Mouse (Mus musculus) limb, embryonic 10.5 days (tissue): Measurements from ENCODE around the gene Sept8. TPM values are rescaled to one million over a fixed set of nuclear protein-coding genes. Genes with fewer than 3 reads are reported as not detected.

Experiments used
- DNase-seq: peaks from one replicate; pipeline ENCODE4 v3.0.0-alpha.2; 2017; ENCODE audit warnings: low spot score
- H3K27ac ChIP-seq: fragments of 300-500 bp; sonication (generic); 2 replicates; pipeline ENCODE4 v1.5.1; 2016; ENCODE audit warnings: mild to moderate bottlenecking
- H3K27me3 ChIP-seq: fragments of 300-500 bp; sonication (generic); 2 replicates; pipeline ENCODE4 v1.6.1; 2016; ENCODE audit warnings: low read depth, mild to moderate bottlenecking; ENCODE audit not compliant: poor library complexity, severe bottlenecking
- H3K36me3 ChIP-seq: fragments of 300-500 bp; sonication (generic); 2 replicates; pipeline ENCODE4 v1.6.1; 2016; ENCODE audit warnings: mild to moderate bottlenecking, moderate library complexity
- H3K4me1 ChIP-seq: fragments of 300-500 bp; sonication (generic); 2 replicates; pipeline ENCODE4 v1.6.1; 2016
- H3K4me3 ChIP-seq: fragments of 300-500 bp; sonication (generic); 2 replicates; pipeline ENCODE4 v1.5.1; 2016; ENCODE audit warnings: mild to moderate bottlenecking, moderate library complexity
- H3K9me3 ChIP-seq: fragments of 300-500 bp; sonication (generic); replicated peaks from 2 replicates; pipeline ENCODE4 v1.6.1; 2016; ENCODE audit warnings: mild to moderate bottlenecking
- WGBS: fragments of 180-500 bp; shearing (Covaris S2); methylation state at CpG from one replicate; pipeline ENCODE4 v1.1.7; 2016; 5-methylcytosine and 5-hydroxymethylcytosine counted together
- polyA plus RNA-seq: library from polyadenylated mRNA; unstranded; fragments of >200 nt; fragmentation: Nextera tagmentation; extraction: Ambion mirVana; gene quantifications from 2 replicates; pipeline ENCODE4 v1.2.1, GENCODE M21; 2016

Sept8 gene
- polyA plus RNA-seq, 1 experiment from 2014 or later = 22.8 TPM

- H3K9me3 ChIP-seq = no peaks in the 10 kb centered on the region
- WGBS = 90% methylated on average over 5 of the region's 5 CpGs
- H3K27ac ChIP-seq = no peak overlapping the region
- DNase-seq = no peak
- H3K36me3 ChIP-seq = no peaks in the 10 kb centered on the region
- peaks cover 11% of the 10 kb centered on the region; the same call in 1 of the 2 replicates for H3K27me3 ChIP-seq
- H3K4me1 ChIP-seq = peaks cover 16% of the 10 kb centered on the region
- H3K4me3 ChIP-seq = no peak overlapping the region
Measured at GRCm38 (mm10) chr11:53503738-53504137, 15.3 kb upstream of the Sept8 start.

GRCm38 (mm10) chr11:53504376-53504775 is 14.7 kb upstream of the Sept8 start:
- 92% methylated on average over 8 of the region's 8 CpGs for WGBS
- peaks cover 7% of the 10 kb centered on the region; the same call in 1 of the 2 replicates for H3K27me3 ChIP-seq
- H3K9me3 ChIP-seq = no peaks in the 10 kb centered on the region
- H3K4me1 ChIP-seq = peaks cover 16% of the 10 kb centered on the region
- no peak overlapping the region for H3K4me3 ChIP-seq
- H3K27ac ChIP-seq = 0 out of 2 replicates have a peak overlapping the region, but pooled peaks have one; percentile 21
- no peaks in the 10 kb centered on the region for H3K36me3 ChIP-seq
- no peak for DNase-seq

GRCm38 (mm10) chr11:53505026-53505663 is 13.9 kb upstream of the Sept8 start:
- DNase-seq = no peak
- Histone ChIP-seq H3K9me3 (no peaks in the 10 kb centered on the region), H3K27me3 (no peaks in the 10 kb centered on the region), H3K4me1 (peaks cover 16% of the 10 kb centered on the region), H3K27ac (0 out of 2 replicates have a peak overlapping the region, but pooled peaks have one; percentile 21), H3K36me3 (no peaks in the 10 kb centered on the region), H3K4me3 (no peak overlapping the region)
- WGBS = 84% methylated on average over 5 of the region's 5 CpGs

GRCm38 (mm10) chr11:53507098-53507805 is 11.8 kb upstream of the Sept8 start:
- no peak overlapping the region for H3K4me3 ChIP-seq
- H3K36me3 ChIP-seq = no peaks in the 10 kb centered on the region
- no peak for DNase-seq
- H3K27ac ChIP-seq = no peak overlapping the region
- WGBS = 93% methylated on average over 9 of the region's 9 CpGs
- H3K4me1 ChIP-seq = peaks cover 8% of the 10 kb centered on the region; the same call in 1 of the 2 replicates
- H3K9me3 ChIP-seq = no peaks in the 10 kb centered on the region
- no peaks in the 10 kb centered on the region for H3K27me3 ChIP-seq

GRCm38 (mm10) chr11:53508152-53508551 is 10.9 kb upstream of the Sept8 start:
- Histone ChIP-seq H3K27ac (no peak overlapping the region), H3K4me1 (peaks cover 8% of the 10 kb centered on the region; the same call in 1 of the 2 replicates), H3K4me3 (no peak overlapping the region), H3K27me3 (no peaks in the 10 kb centered on the region), H3K36me3 (no peaks in the 10 kb centered on the region), H3K9me3 (no peaks in the 10 kb centered on the region)
- 91% methylated on average over 7 of the region's 7 CpGs for WGBS
- no peak for DNase-seq

GRCm38 (mm10) chr11:53508591-53508990 is 10.5 kb upstream of the Sept8 start:
- DNase-seq = no peak
- H3K4me3 ChIP-seq = no peak overlapping the region
- no peaks in the 10 kb centered on the region for H3K36me3 ChIP-seq
- no peaks in the 10 kb centered on the region for H3K27me3 ChIP-seq
- no peaks in the 10 kb centered on the region for H3K9me3 ChIP-seq
- H3K4me1 ChIP-seq = peaks cover 8% of the 10 kb centered on the region; the same call in 1 of the 2 replicates
- H3K27ac ChIP-seq = no peak overlapping the region
- WGBS = 49% methylated on average over 3 of the region's 3 CpGs

GRCm38 (mm10) chr11:53510351-53510750 is 8.7 kb upstream of the Sept8 start:
- Histone ChIP-seq H3K4me1 (no peaks in the 10 kb centered on the region), H3K9me3 (no peaks in the 10 kb centered on the region), H3K36me3 (no peaks in the 10 kb centered on the region), H3K27me3 (no peaks in the 10 kb centered on the region), H3K27ac (no peak overlapping the region), H3K4me3 (no peak overlapping the region)
- WGBS = 68% methylated on average over 5 of the region's 5 CpGs
- DNase-seq = no peak

GRCm38 (mm10) chr11:53516775-53517627 is 2.1 kb upstream of the Sept8 start:
- no peaks in the 10 kb centered on the region for H3K36me3 ChIP-seq
- DNase-seq = no peak
- no peaks in the 10 kb centered on the region for H3K9me3 ChIP-seq
- WGBS = 34% methylated on average over 8 of the region's 8 CpGs
- H3K27me3 ChIP-seq = peaks cover 15% of the 10 kb centered on the region
- peaks cover 41% of the 10 kb centered on the region for H3K4me1 ChIP-seq
- no peak overlapping the region for H3K27ac ChIP-seq
- no peak overlapping the region for H3K4me3 ChIP-seq

GRCm38 (mm10) chr11:53518759-53519158 is 298 bp upstream of the Sept8 start:
- DNase-seq = no peak
- H3K4me3 ChIP-seq = peak overlapping the region; percentile 95
- 48% methylated on average over 5 of the region's 5 CpGs for WGBS
- no peaks in the 10 kb centered on the region for H3K9me3 ChIP-seq
- H3K4me1 ChIP-seq = peaks cover 53% of the 10 kb centered on the region
- H3K27ac ChIP-seq = no peak overlapping the region
- H3K36me3 ChIP-seq = no peaks in the 10 kb centered on the region
- H3K27me3 ChIP-seq = peaks cover 15% of the 10 kb centered on the region

GRCm38 (mm10) chr11:53520122-53520978 is 1.3 kb downstream of the Sept8 start:
- peak; percentile 51 for DNase-seq
- peaks cover 15% of the 10 kb centered on the region for H3K27me3 ChIP-seq
- H3K4me1 ChIP-seq = peaks cover 69% of the 10 kb centered on the region
- H3K9me3 ChIP-seq = no peaks in the 10 kb centered on the region
- H3K36me3 ChIP-seq = no peaks in the 10 kb centered on the region
- peak overlapping the region; percentile 95 for H3K4me3 ChIP-seq
- H3K27ac ChIP-seq = peak overlapping the region; percentile 92
- WGBS = 4% methylated on average over 24 of the region's 24 CpGs

GRCm38 (mm10) chr11:53521120-53521820 is 2.2 kb downstream of the Sept8 start:
- H3K4me1 ChIP-seq = peaks cover 78% of the 10 kb centered on the region
- WGBS = 64% methylated on average over 16 of the region's 16 CpGs
- no peaks in the 10 kb centered on the region for H3K9me3 ChIP-seq
- no peak overlapping the region for H3K27ac ChIP-seq
- H3K36me3 ChIP-seq = no peaks in the 10 kb centered on the region
- no peak for DNase-seq
- peaks cover 15% of the 10 kb centered on the region for H3K27me3 ChIP-seq
- peak overlapping the region; percentile 95 for H3K4me3 ChIP-seq

- Histone ChIP-seq H3K36me3 (no peaks in the 10 kb centered on the region), H3K4me3 (no peak overlapping the region), H3K27ac (no peak overlapping the region), H3K4me1 (peaks cover 76% of the 10 kb centered on the region), H3K27me3 (peaks cover 15% of the 10 kb centered on the region), H3K9me3 (no peaks in the 10 kb centered on the region)
- 84% methylated on average over 7 of the region's 7 CpGs for WGBS
- no peak for DNase-seq
Measured at GRCm38 (mm10) chr11:53521821-53522131, 2.7 kb downstream of the Sept8 start.
